Mouse (Mus musculus) frontal cortex, postnatal 10 days (tissue): ENCODE measurements around the gene Esd.

ENCODE experiments used
- DNase-seq, 2 experiments: peaks; one replicate each; pipeline ENCODE4 v3.0.0; 2022; ENCODE audit warnings: low spot score in 2 of 2, mixed read lengths in 1 of 2

Esd gene

DNA sequence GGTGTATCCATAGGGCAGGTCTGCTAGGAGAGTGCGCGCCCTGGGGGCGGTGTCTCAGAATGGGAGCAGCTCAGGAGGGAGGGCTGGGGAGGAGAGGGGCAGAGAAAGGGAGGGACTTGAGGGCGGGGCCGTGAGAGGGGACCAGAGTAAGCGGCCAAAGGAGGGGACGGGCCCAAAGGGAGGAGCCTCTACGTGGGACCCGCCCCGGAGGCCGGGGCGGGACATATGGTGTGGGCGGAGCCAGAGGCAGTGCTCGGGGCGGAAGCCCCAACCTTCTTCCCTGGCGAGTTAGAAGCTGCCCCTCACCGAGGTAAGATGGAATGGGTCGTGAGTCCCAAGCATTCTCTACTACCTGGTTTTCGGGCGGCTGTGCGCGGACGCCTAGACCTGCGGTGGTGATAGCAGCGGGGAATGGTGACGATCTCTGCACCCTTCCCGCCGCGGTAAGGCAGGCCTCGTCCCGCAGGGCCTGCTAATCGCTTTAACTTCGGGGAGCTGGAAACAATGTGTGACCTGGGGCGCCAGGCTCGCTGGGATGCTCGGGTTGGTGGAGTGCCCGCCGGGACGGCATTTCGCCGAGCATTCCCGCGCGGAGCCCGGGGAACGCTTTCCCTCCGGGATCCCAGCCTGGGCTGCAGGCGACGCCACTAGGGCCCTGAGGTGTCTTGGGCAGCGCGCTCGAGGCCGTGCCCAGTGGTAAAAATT is at the start of gene Esd:
Gene Esd, plus strand, starts transcription at position 219 of the 705 bp plus-strand sequence.
- peak; percentile 78 to 85 for DNase-seq

- DNase-seq, result no peak
These were observed 47.7 kb upstream of the Esd start for GRCm38 (mm10) chr14:74684298-74684978.

- DNase-seq, result no peak
These were observed 40.1 kb upstream of the Esd start for GRCm38 (mm10) chr14:74691963-74692362.

GRCm38 (mm10) chr14:74696766-74697165 is 35.3 kb upstream of the Esd start:
- no peak for DNase-seq

DNA sequence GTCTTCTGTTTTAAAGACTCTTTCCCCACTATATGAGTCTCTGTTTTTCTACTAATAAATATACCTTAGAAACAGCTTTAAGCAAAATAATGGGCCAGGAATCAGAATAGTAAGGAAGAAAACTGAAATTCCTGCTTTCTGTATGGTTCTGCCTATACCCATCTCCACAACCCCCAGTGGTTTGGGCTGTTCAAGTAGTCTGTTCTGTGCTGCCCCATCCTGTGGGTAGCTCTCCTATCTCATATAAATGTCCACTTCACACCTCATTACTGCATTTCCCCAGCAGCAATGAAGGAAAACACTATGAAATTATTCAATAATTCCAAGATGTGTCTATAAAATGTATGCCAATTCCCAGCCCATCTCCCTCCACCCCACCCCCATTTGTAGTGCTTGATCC is 34.7 kb upstream of the Esd start:
- no peak for DNase-seq

GRCm38 (mm10) chr14:74699241-74699640 is 32.9 kb upstream of the Esd start:
- no peak for DNase-seq

GRCm38 (mm10) chr14:74703930-74704329 is 28.2 kb upstream of the Esd start:
- DNase-seq, result no peak

GRCm38 (mm10) chr14:74709054-74709453 is 23.0 kb upstream of the Esd start:
- peak in 1 of 2 experiments; percentile 22 for DNase-seq

DNA sequence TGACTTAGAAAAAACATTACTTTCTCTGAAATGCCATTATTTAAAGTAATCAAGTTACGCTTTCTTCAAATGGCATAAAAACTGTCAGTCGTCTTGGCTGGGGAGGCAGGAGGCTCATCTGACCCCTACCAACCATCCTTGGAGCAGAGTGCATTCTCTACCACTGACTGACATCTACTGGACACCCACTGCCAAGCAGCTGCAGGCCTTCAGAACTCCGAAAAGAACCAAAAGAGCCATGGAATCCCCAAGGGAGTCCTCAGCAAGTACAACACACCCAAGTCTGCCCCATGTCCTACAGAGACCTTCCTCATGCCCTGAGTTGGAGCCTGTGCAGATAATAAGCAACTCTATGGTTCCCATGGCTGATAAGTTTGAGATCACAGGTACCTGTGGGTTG is 8.6 kb upstream of the Esd start:
- no peak for DNase-seq

- DNase-seq, result no peak
These were observed 647 bp upstream of the Esd start for GRCm38 (mm10) chr14:74731221-74732078.

GRCm38 (mm10) chr14:74733397-74733796 is 1.3 kb downstream of the Esd start:
- no peak for DNase-seq

DNA sequence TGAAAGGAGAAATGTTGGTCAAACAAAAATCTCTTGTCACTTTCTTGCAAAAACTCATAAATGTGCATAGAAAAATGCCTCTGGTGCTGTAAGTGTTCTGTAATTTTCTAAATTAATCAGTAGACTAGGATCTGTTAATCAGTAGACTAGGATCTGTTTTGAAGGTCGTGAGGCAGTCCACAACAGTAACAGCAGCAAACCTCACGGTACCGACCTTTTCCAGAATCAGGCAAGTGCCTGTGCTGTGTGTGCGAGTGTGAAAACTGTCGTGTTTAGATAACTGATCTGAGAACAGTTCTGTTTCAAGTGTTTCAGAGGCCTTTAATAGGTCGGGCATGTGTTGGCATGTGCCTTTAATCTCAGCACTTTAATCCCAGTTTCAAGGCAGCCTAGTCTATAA is 3.4 kb downstream of the Esd start:
- DNase-seq, result no peak

- DNase-seq, result no peak
These were observed 4.8 kb downstream of the Esd start for GRCm38 (mm10) chr14:74736850-74737249.

DNA sequence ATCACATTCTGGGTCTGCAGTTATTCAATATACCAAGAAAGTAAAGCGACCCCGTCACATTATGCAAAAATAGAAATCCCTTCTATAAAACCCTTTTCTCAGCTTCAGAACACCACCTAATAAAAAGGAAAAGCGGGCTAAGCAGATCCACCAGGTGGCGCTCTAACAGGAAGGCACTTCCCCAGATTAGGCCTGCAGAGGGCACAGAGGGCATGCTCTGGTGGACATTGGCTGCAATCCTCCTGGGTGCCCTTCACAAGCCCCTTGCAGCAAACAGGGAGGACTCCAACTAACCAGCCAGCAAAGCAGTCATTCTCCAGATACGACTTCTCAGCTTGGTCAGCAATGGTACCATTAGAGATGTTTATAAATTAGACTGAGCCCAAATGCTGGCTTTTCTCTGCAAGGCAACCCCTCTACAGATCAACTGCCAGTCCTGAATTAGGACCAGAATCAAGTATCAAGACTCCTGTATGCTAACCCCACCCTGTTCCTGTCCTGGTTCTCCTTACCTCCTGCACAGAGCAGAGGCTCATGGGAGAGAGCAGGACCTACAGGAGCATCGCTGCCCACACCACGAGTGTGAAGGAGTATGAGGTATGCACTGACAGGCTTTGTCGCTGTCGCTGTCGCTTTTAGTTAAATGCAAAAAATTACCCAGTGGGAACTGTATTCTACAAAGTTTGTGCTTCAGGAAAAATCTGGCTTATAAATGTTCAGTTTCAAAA is 32.3 kb downstream of the Esd start:
- peak in 1 of 2 experiments; percentile 60 for DNase-seq

DNA sequence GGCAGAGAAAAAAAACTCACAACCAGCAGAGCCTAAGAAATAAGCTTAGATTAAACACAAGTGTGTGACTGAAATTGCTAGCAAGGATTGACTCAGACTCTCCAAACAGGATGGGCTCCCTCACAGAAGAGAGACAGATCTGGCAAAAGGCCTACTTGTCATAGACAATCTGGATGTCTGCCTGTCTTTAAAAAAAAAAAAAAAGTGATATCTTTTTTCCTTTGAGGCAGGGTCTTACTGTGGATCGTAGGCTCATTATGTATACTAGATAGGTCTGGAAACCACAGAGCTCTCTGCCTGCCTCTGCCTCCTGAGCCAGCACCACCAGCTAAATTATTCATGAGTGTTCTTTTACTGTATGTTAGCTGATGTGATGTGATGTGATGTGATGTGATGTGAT is 35.8 kb downstream of the Esd start:
- no peak for DNase-seq

DNA sequence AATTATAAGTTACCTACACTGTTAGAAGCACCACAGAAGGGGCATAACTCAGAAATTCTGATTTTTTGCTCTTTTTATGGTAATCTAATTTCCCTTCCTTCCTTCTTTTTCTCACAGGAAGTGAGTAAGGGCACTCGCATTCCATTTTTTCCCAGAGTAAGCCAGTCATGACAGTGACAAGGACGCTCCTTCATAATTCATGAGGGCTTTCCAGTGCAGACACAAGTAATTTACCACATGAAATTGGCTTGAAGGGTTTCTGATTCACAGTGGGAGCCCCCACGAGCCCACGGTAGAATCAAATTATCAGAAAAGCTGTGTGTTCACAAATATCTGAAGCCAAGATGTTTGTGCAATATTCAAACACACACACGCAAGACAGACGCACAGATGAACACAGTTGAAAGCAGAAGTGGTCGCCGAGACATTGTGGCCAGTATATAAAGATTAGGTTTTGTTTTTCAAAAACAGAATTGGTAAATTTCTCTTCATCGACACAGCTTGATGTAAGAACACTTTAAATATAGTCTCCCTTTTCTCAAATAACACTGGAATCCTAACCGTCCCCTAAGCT is 42.0 kb downstream of the Esd start:
- DNase-seq, result no peak

GRCm38 (mm10) chr14:74784243-74784934 is 52.3 kb downstream of the Esd start:
- no peak for DNase-seq

GRCm38 (mm10) chr14:74787717-74788116 is 55.6 kb downstream of the Esd start:
- no peak for DNase-seq

DNA sequence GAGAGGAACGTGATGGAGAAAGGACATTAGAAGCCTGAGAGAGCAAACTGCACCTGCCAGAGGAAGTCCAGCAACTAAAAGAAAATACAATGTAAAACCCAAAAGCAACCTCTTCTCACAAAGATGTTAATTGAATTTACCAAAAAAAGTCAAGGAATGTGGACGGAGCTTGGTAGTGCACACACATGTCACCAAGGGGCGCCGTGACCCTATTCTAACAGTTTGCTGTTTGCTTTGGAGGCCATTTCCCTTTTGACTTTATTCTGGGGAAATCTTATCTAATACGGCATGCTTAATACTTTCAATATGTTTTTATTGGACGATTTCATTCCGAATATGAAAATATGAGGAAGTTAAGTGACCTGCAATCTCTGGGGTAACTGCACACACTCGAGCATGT is 56.7 kb downstream of the Esd start:
- no peak for DNase-seq

- DNase-seq, result no peak
These were observed 58.4 kb downstream of the Esd start for GRCm38 (mm10) chr14:74790535-74790934.

- no peak for DNase-seq
These were observed 60.7 kb downstream of the Esd start for GRCm38 (mm10) chr14:74792793-74793192.
